Mouse (Mus musculus) neural tube, embryonic 15.5 days (tissue): ENCODE data around the gene Zfp451. TPM values are rescaled to one million over a fixed set of nuclear protein-coding genes. Genes with fewer than 3 reads are reported as not detected.
A peak's percentile ranks its signal among the peaks of the same experiment; 100 is the strongest.

Experiments
- ATAC-seq: fragments of 200-750 bp; cut with Nextera tagmentation; 2 replicates; pipeline ENCODE4 v1.8.0; 2017; ENCODE audit warnings: mild to moderate bottlenecking, moderate TSS enrichment, moderate library complexity; ENCODE audit not compliant: low FRiP score
- H3K27ac ChIP-seq: fragments of 300-500 bp; sonication (generic); replicated peaks from 2 replicates; pipeline ENCODE4 v1.5.1; 2015; ENCODE audit warnings: mild to moderate bottlenecking, inconsistent platforms
- H3K27me3 ChIP-seq: fragments of 300-500 bp; sonication (generic); replicated peaks from 2 replicates; pipeline ENCODE4 v1.6.1; 2015; ENCODE audit warnings: inconsistent platforms
- H3K36me3 ChIP-seq: fragments of 300-500 bp; sonication (generic); 2 replicates; pipeline ENCODE4 v1.6.1; 2015; ENCODE audit warnings: inconsistent platforms
- H3K4me1 ChIP-seq: fragments of 300-500 bp; sonication (generic); 2 replicates; pipeline ENCODE4 v1.6.1; 2015; ENCODE audit warnings: inconsistent platforms
- H3K4me2 ChIP-seq: fragments of 300-500 bp; sonication (generic); 2 replicates; pipeline ENCODE4 v1.6.1; 2015; ENCODE audit warnings: inconsistent platforms, mild to moderate bottlenecking, moderate library complexity
- H3K4me3 ChIP-seq: fragments of 300-500 bp; sonication (generic); replicated peaks from 2 replicates; pipeline ENCODE4 v1.5.1; 2015; ENCODE audit warnings: mild to moderate bottlenecking, inconsistent platforms
- H3K9ac ChIP-seq: fragments of 300-500 bp; sonication (generic); replicated peaks from 2 replicates; pipeline ENCODE4 v1.6.1; 2015; ENCODE audit warnings: mild to moderate bottlenecking, inconsistent platforms
- H3K9me3 ChIP-seq: fragments of 300-500 bp; sonication (generic); replicated peaks from 2 replicates; pipeline ENCODE4 v1.6.1; 2016; ENCODE audit warnings: inconsistent platforms
- WGBS: fragments of 180-500 bp; shearing (Covaris S2); methylation state at CpG from one replicate; pipeline ENCODE4 v1.1.7; 2015; ENCODE audit warnings: mixed read lengths; 5-methylcytosine and 5-hydroxymethylcytosine counted together
- polyA plus RNA-seq: library from polyadenylated mRNA; unstranded; fragments of >200 nt; fragmentation: Nextera tagmentation; extraction: Ambion mirVana; gene quantifications from 2 replicates; pipeline ENCODE4 v1.2.1, GENCODE M21; 2015

Zfp451 gene
- polyA plus RNA-seq, 1 experiment from 2014 or later = 36.1 TPM

DNA sequence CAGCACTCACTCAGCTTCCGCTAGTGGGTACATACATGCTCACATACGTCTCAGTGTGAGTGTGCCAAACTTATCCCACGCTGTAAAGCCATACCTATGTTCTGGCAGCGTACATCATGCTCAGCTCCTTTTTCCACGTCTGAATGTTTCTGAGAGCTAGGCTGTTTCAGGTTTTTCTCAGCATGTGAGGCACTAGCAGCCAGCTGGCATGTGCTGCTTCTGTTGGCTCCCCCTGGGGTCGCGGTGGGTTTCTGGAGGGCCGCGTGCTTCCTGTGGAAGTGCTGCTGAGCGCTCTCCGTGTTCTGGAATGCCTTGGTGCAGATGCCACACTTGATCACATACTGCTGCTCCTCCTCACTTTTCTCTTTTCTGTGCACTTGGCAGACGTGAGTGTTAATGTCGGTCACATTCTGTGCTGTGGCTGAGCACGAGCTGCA lies 38.2 kb downstream of the Zfp451 start:
- Histone ChIP-seq H3K27ac (no peak overlapping the region), H3K9me3 (no peaks in the 10 kb centered on the region), H3K9ac (no peak overlapping the region), H3K4me2 (no peak overlapping the region), H3K27me3 (no peaks in the 10 kb centered on the region), H3K4me1 (no peaks in the 10 kb centered on the region), H3K36me3 (peaks cover 25% of the 10 kb centered on the region), H3K4me3 (no peak overlapping the region)
- WGBS = 80% methylated on average over 14 of the region's 14 CpGs
- ATAC-seq = no peak

DNA sequence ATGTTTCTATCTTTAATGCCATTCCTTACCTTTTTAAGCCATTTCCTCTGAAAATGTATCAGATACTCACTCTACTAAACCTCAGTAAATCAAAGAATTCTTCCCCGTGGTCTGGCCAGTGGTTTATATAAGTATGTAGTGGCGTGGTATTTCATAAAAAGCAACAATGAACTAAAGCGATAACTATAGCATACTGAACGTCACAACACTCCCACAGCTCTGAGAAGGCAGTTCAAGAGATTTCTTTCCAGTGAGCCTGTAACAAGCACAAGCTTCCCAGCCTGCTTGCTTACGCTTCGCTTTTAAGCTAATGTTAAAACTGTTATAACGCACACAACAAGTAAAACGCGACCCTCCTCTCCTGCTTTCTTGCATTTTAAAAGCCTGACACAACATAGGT lies 42.3 kb downstream of the Zfp451 start:
- Histone ChIP-seq H3K36me3 (peaks cover 41% of the 10 kb centered on the region), H3K4me1 (no peaks in the 10 kb centered on the region), H3K27ac (no peak overlapping the region), H3K9me3 (no peaks in the 10 kb centered on the region), H3K9ac (no peak overlapping the region), H3K4me3 (no peak overlapping the region), H3K4me2 (no peak overlapping the region), H3K27me3 (no peaks in the 10 kb centered on the region)
- 96% methylated on average over 9 of the region's 9 CpGs for WGBS
- ATAC-seq = no peak

DNA sequence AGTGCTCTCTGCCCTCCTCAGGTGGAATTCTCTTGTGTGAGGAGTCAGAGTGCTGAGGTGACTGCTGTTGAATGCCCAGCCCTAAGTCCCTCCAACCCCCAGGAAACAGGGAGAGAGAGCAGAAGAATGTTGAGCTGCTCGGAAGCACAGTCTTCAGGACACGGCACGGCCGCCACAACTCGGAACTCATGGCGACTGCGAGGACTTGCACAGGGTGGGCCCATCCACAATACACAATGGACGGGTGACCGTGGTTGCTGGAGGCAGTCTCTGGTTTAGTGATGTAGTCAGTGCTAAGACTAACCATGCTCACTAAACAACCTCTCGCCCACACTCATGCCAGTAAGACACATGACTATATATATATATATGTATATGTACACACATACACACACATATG lies 42.8 kb downstream of the Zfp451 start:
- Histone ChIP-seq H3K27ac (no peak overlapping the region), H3K9me3 (no peaks in the 10 kb centered on the region), H3K27me3 (no peaks in the 10 kb centered on the region), H3K36me3 (peaks cover 43% of the 10 kb centered on the region), H3K4me2 (no peak overlapping the region), H3K4me3 (no peak overlapping the region), H3K9ac (no peak overlapping the region), H3K4me1 (no peaks in the 10 kb centered on the region)
- ATAC-seq = no peak
- WGBS = 93% methylated on average over 10 of the region's 10 CpGs

DNA sequence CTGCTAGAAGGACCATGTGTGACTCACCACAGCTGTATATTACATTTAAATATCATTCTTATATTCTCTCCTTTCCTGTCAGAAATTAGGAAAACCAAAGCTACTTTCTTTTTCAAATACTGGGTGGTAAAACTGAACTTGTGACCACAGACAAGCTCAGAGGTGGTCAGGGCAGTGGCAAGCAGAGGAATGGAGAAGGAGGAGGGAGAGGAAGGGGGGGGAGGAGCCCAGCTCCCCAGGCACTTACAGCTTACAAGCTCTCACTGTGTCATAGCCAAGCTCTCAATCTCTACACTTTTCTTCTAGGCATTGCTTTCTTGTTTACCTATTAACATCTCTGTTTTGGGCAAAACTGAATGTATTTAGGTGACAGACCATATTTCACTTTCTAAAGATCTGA lies 45.6 kb downstream of the Zfp451 start:
- H3K4me2 ChIP-seq = no peak overlapping the region
- no peak overlapping the region for H3K27ac ChIP-seq
- no peaks in the 10 kb centered on the region for H3K4me1 ChIP-seq
- H3K27me3 ChIP-seq = no peaks in the 10 kb centered on the region
- H3K9ac ChIP-seq = no peak overlapping the region
- H3K4me3 ChIP-seq = no peak overlapping the region
- ATAC-seq = no peak
- H3K9me3 ChIP-seq = no peaks in the 10 kb centered on the region
- peaks cover 37% of the 10 kb centered on the region for H3K36me3 ChIP-seq

DNA sequence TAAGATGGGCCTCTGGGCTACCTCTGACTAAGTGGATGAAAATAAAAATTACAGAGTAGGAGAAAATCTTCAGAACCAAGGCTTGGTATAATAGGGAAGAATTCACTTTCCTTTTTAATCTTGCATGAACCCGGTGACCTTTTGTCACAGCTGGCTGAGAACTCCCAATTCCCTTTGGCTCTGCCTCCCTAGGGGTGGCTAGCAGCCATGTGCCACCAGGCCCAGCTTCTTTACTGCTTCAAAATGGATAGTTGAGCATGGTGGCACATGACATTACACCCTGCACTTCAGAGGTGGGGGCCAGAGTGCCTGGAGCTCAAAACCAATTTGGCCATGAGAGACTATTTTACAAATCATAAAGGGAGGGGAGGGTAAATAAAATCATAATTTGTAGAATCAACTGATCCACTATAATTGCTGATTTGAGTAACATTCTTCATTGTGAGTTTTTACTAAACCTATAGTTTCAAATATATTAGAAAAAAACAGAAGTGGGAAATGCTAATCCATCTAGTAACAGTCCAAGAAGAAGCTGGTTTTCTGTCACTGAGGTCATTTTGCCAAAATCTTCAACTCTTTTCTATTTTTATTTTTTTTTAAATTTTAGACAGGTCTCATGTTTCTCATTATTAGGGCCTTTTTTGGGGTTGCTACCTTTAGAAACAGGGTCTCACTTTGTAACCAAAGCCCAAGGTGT lies 46.2 kb downstream of the Zfp451 start:
- WGBS = 93% methylated on average over 1 of the region's 1 CpGs
- H3K9ac ChIP-seq = no peak overlapping the region
- H3K27ac ChIP-seq = no peak overlapping the region
- no peaks in the 10 kb centered on the region for H3K27me3 ChIP-seq
- no peak overlapping the region for H3K4me3 ChIP-seq
- ATAC-seq = no peak
- no peaks in the 10 kb centered on the region for H3K4me1 ChIP-seq
- peaks cover 37% of the 10 kb centered on the region for H3K36me3 ChIP-seq
- no peak overlapping the region for H3K4me2 ChIP-seq
- H3K9me3 ChIP-seq = no peaks in the 10 kb centered on the region

DNA sequence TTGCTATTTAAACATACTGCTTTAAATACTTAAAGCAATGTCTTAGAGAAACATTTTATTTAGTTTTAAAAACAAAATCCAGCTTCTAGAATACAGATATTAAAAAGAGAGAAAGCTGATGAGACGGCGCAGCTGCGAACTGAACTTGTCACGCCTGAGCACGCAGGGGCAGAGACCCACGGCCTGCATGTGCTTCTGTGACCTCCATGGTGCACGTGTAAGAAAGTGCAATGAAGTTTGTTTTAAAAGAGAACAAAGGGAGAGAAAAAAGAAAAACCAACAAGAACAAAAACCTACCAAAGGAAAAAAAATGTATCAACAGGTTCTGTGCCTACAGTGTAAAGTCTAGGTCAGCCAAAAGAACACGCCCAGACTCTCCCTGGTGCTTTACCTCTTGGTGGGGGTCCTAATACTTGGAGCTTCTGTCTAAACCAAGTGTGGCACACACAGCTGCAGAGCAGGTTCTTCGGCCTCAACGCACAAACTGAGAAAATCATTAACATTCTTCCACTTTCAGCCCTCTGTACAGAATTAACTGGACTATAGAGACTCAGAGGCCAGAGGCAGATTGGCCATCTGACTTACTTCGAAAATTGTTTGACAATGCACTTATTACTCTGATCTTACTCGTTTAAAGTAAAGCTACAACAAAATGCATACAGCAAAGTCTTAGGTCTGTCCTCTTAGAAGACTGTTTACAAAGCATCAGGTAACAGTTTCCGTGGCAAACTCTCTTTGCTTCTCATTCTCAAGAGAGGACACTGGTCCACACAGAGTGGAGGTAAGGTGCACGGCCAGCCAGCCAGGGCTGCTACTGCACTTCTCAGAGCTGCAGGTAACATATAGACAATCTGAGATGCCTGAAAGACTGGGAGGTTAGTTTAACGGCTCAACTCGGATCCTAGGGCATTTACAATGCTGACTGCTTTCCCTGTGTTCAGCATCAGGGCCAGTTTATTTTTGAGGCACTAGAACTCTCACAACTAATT lies 47.6 kb downstream of the Zfp451 start:
- WGBS = 82% methylated on average over 16 of the region's 16 CpGs
- Histone ChIP-seq H3K4me3 (no peak overlapping the region), H3K27ac (no peak overlapping the region), H3K9ac (no peak overlapping the region), H3K36me3 (peaks cover 33% of the 10 kb centered on the region), H3K27me3 (no peaks in the 10 kb centered on the region), H3K9me3 (no peaks in the 10 kb centered on the region), H3K4me1 (no peaks in the 10 kb centered on the region), H3K4me2 (no peak overlapping the region)
- no peak for ATAC-seq

DNA sequence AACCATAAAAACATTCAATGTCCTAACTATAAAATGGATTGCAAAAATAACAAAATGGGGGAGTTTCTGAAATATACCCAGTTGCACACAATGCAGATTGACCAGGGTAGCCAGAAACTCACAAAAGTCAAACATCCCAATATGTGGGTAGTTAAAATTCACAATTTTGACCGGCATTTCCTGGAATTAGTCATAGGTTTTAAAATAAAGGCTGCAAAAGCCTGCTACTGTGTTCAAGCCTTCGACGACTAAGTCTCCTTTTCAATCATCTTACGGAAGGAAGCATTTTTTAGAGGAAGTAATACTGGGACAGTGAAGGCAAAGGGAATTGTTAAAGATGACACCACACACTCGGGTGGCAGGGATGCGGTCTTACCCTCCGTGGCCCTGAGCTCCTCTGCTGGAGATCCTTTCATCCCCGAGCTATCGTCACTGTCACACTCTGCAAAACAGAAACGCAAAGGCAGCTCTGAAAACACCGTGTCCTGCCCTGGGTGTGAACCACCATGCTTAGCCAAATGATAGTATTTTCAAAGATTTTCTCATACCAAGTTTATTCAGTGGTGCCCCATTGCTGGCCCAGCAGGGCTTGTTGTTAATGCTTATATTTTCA lies 48.8 kb downstream of the Zfp451 start:
- Histone ChIP-seq H3K9me3 (no peaks in the 10 kb centered on the region), H3K4me2 (no peak overlapping the region), H3K4me1 (no peaks in the 10 kb centered on the region), H3K27ac (no peak overlapping the region), H3K27me3 (no peaks in the 10 kb centered on the region), H3K36me3 (peaks cover 29% of the 10 kb centered on the region), H3K4me3 (no peak overlapping the region), H3K9ac (no peak overlapping the region)
- WGBS = 92% methylated on average over 11 of the region's 11 CpGs
- no peak for ATAC-seq

DNA sequence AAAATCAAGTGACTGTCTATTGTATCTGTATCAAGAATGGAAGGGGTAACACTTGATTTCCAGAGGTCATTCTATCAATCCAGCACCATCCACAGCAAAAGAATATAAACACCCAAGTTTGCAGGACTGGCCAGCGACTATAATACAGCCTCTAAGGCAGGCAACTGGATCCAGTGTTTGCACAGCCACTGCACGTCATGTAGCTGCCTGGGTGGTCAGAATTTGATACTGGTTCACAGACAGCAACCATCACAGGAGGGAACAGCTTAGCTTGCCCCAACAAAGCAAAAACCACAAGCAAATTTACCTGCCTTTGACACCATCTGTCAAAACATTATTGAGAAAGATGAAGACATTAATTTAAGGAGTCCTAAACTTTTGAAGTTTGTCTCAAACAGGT lies 50.6 kb downstream of the Zfp451 start:
- WGBS = 68% methylated on average over 2 of the region's 2 CpGs
- Histone ChIP-seq H3K27me3 (no peaks in the 10 kb centered on the region), H3K4me3 (no peak overlapping the region), H3K9me3 (no peaks in the 10 kb centered on the region), H3K4me2 (no peak overlapping the region), H3K9ac (no peak overlapping the region), H3K36me3 (peaks cover 20% of the 10 kb centered on the region; the same call in 1 of the 2 replicates), H3K4me1 (no peaks in the 10 kb centered on the region), H3K27ac (no peak overlapping the region)
- ATAC-seq = no peak

DNA sequence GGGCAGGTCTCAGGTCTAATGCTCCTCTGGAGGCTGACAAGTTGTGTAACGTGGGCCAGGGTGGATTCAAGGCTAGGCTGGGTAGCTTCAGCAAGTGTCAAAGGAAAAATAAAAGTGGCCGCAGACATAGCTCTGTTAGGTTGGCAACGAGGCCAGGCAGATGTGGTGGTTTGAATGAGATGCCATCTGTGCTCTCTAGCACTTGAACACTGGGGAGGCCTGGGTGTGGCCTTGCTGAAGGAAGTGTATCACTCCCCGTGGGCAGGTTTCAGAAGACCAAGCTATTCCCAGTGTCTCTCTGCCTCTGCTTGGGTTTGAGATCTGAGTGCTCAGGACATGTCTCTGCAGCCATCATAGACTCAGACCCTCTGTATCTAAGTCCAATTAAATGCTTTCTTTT lies 55.9 kb downstream of the Zfp451 start:
- Histone ChIP-seq H3K4me2 (no peak overlapping the region), H3K9ac (no peak overlapping the region), H3K27me3 (no peaks in the 10 kb centered on the region), H3K4me3 (no peak overlapping the region; the same call in 1 of the 2 replicates), H3K4me1 (peaks cover 26% of the 10 kb centered on the region), H3K27ac (no peak overlapping the region), H3K9me3 (no peaks in the 10 kb centered on the region), H3K36me3 (peaks cover 10% of the 10 kb centered on the region; the same call in 1 of the 2 replicates)
- ATAC-seq = no peak
- 49% methylated on average over 4 of the region's 4 CpGs for WGBS

DNA sequence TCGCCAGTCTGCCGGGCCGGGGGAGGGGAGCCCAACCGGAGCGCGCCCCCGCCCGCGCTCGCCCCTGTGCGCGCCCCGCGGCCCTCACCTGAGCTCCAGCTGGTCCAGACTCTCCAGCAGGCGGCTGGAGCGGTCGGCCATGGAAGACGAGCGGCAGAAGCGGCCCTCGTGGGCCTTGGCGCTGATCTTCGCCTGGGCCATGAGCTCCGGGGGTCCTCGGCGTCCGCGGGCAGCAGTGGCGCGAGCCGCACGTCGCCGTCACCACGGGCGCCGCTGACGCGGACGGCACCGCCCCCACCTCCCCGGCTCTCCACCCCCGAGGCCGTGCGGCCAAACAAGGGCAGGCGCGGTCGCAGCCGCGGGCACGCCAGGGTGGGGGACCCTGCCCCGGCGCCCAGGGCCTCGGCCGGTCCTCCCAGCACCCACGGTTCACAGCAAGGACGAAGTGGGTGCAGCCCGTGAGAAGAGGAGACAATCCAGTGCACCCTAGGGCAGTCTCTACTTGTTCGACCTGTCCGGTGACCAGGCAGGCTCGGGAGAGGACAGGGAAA lies 56.8 kb downstream of the Zfp451 start, which contains the start of gene Bag2:
Gene Bag2, minus strand, starts transcription at position 305 of the 551 bp plus-strand sequence.
- Histone ChIP-seq H3K9me3 (no peaks in the 10 kb centered on the region), H3K9ac (peak within 1 kb of the TSS; percentile 84), H3K4me3 (peak within 1 kb of the TSS; percentile 74), H3K36me3 (peaks cover 10% of the 10 kb centered on the region; the same call in 1 of the 2 replicates), H3K27ac (peak within 1 kb of the TSS; percentile 60), H3K27me3 (no peaks in the 10 kb centered on the region), H3K4me1 (peaks cover 26% of the 10 kb centered on the region), H3K4me2 (peak within 1 kb of the TSS; percentile 81)
- peak; percentile 85 for ATAC-seq
- under 1% methylated on average over 61 of the region's 61 CpGs for WGBS

DNA sequence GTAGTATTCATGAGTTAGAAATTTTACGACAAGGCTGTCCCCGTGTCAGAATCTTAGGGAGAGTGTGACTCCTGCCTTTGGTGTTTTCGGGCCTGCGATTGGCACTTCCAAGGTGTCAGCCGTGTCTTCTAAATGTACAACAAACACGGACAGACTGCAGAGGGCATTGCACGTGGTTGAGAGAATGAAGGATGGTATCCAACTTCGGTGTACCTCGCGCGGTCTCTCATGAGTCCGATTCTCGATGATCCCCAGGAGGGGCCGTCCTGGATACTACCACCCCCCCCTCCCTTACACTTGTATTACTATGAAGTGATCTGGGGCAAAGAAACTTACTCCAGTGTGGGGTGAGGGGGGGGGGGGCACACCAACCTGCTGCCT lies 57.4 kb downstream of the Zfp451 start:
- no peaks in the 10 kb centered on the region for H3K27me3 ChIP-seq
- H3K4me1 ChIP-seq = peaks cover 26% of the 10 kb centered on the region
- H3K27ac ChIP-seq = no peak overlapping the region
- H3K9ac ChIP-seq = peak overlapping the region; percentile 84
- no peaks in the 10 kb centered on the region for H3K9me3 ChIP-seq
- H3K4me2 ChIP-seq = peak overlapping the region; percentile 81
- ATAC-seq = peak; percentile 69
- WGBS = 5% methylated on average over 14 of the region's 14 CpGs
- H3K36me3 ChIP-seq = peaks cover 10% of the 10 kb centered on the region; the same call in 1 of the 2 replicates
- peak overlapping the region; percentile 74 for H3K4me3 ChIP-seq
